Mouse (Mus musculus): ENCODE measurements around the gene Cnrip1.

- TF ChIP-seq CTCF (IDR thresholded peaks at IDR 0.05) (no peak), EP300 (IDR thresholded peaks at IDR 0.05) (no peak)
These were observed 61.2 kb downstream of the Cnrip1 start for GRCm38 (mm10) chr11:17112419-17113090.

Measured in lung, postnatal 0 days (tissue).